Mouse (Mus musculus): ENCODE results near the gene Nr4a1.

GRCm38 (mm10) chr15:101215136-101215535, 38.9 kb upstream of the Nr4a1 start:
- TF ChIP-seq CTCF (IDR thresholded peaks at IDR 0.05; ENCODE audit: low read depth): no peak
- no peak for TF ChIP-seq EP300 (IDR thresholded peaks at IDR 0.05; ENCODE audit: low read depth)

All from heart, postnatal 0 days (tissue).